Mouse (Mus musculus): Measurements from ENCODE around the gene Il3ra.

The Il3ra gene

DNA sequence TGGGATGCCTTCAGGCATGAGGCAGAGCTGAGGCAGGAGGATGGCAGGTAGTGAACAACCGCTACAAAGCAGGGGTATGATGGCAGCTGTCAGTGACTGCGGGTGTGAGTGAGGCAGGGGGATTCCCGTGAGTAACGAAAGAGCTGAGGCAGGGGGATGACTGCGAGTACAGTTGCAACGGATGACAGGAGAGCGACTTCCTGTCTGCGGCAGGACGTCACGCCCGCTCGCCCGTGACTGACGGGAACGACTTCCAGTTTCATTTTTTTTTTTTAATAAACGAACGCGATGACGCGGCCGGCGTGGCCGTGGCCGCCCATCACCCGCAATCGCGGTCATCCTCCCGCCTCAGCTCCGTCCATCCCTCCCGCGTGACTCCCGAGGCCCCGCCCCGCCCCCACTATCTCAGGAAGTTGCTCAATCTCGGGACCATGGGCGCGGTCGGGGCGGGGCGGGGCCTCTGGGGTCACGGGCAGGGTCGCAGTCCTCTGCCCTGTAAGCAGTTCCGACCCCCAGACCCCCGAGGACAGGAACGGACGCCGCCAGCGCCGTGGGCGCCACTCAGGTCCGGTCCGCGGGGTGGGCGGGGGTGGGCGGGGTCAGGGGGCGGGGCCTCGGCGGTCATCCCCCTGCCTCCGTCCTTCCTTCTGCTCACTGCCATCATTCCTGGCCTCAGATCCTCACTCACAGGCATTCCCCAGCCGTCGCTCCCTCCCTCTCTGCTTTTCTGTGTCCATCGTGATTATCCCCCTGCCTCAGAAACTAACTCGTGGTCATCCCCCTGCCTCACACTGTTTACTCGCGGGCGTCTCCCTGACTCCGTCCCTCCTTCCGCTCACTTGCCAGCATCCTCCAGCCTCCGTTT is at the start of gene Il3ra:
Gene Il3ra (plus strand): TSS at position 328 of the 865 bp plus-strand sequence.
- DNase-seq (ENCODE audit: low read depth): peak; percentile 92

GRCm38 (mm10) chr14:14308938-14309337 is 37.1 kb upstream of the Il3ra start:
- DNase-seq (ENCODE audit: low read depth): no peak

DNA sequence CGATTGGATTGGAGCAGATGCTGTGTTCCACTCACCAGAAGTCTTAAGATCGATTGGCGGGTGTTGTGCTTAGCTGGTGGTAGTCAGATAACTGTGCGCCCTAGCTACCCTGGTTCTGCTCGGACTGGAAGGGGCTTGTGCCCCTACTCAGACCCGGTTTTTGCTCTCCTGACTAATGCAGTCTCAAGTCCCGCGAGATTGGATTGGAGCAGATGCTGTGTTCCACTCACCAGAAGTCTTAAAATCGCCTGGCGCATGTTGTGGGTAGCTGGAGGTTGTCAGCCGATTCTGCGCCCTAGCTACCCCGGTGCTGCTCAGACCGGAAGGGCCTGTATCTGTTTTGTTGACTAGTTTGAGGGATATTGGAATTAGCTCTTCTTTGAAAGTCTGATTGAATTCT is 36.7 kb upstream of the Il3ra start:
- no peak for DNase-seq (ENCODE audit: low read depth)

DNA sequence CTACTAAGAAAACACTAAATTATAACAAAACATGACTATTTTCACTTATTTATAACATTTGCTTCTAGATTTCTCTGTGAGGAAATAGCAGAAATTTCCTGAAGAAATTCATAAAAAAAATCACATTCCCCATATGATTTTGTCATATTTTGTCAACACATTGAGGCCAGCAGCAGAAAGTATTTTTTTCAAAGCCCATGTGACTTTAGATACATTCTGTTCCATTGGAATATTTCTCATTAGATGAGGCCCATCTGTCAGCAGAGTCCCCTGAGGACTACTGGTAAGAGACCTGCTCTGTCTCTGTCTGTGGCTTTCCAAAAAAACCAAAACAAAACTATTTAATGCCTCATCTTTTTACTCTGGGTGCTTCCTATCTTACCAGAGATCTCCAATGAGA is 23.5 kb upstream of the Il3ra start, which contains the start of gene Olfr31:
Gene Olfr31 (plus strand): TSS at position 301 of the 400 bp plus-strand sequence.
- no peak for DNase-seq (ENCODE audit: low read depth)

DNA sequence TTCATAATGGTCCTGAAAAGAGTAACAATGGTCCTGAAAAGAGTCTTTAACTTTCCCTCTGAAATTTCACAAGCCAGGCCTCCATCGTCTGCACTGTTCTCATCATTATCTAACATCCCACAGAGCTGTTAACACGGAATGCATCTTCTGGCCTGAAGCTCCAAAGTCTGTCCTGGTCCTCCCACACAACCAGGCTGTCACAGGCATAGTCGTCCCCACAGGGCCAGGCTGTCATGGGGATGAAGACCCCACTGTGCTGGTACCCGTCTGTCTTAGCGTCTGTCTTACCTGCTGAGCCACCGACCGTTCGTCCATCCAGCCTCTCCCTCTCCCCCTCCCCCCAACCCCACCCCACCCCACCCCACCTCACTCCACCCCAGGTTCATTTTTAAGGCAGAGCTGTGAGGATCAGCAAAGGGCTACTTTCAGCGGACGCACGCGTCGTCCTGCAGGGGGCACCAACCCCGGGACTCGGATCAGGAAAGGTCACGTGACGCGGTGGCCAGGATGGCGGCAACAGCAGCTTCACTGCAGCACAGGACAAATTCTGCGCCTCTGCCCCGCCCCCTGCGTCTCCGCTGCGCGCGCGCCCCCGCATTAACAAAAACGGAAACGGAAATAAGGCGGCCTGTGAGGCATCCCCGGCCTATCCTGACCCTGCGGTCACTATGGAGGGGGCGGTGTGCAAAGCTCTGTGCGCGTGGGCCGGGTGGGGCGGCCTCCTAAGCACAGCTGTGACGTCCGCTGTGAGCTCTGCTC is 783 bp upstream of the Il3ra start:
- DNase-seq (ENCODE audit: low read depth): peak; percentile 97

GRCm38 (mm10) chr14:14346813-14347100 is 682 bp downstream of the Il3ra start:
- no peak for DNase-seq (ENCODE audit: low read depth)

DNA sequence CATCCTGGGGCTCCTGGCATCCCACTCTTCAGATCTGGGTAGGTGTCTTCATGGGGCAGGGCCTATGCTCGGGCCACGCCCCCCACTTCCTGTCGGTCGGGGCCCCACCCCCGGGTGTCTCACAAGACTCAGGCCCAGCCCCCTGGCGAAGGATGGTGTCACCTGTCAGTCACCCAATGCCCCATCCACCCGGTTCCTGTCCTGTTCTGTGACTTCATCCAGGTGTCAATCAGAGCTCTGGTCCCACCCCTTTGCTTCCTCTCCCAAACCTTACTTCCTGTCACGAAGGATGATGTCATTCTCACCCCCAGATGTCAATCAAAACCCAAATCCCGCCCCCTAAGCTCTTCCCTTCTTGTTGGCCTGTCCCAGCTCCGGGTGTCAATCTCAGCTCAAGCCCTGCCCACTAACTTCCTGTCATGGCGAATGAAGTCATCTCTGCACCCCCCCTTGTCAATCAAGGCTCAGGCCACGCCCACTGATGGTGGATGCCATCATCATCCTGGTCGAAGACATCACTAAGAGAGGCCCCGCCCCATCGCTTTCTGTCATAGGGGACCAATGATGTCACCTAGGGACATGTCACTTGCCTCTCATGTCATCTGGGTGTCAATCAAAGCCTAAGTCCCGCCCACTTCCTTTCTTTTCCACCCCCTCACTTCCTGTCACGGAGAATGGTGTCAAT is 1.2 kb downstream of the Il3ra start:
- peak; percentile 85 for DNase-seq (ENCODE audit: low read depth)

GRCm38 (mm10) chr14:14347836-14348621 is 2.0 kb downstream of the Il3ra start:
- DNase-seq (ENCODE audit: low read depth): peak; percentile 78

DNA sequence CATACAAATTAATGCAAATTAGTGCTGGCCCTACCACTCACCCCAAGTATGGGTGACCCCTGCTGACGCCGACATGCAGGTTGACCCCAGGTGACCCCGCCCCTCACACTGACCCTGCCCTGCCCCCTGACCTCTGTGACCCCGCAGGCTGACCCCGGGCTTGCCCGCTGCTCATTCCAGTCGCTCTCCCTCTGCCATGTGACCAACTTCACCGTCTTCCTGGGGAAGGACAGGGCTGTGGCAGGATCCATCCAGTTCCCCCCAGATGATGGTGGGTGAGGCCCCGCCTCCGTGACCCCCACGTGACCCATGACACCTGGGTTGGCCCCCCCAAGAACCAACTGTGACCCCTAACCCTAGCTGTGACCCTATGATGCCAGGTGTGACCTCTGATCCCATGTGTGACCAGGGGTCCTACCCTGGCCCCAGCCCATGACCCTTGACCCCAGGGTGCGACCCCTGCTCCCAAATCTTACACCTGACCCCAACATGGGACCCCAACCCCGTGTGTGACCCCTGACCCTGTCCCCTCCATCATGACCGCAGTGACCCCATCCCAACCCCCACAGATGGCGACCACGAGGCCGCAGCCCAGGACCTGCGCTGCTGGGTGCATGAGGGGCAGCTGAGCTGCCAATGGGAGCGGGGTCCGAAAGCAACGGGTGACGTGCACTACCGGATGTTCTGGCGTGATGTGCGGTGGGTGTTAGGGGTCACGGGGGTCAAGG is 2.8 kb downstream of the Il3ra start:
- peak; percentile 32 for DNase-seq (ENCODE audit: low read depth)

GRCm38 (mm10) chr14:14349485-14350262 is 3.6 kb downstream of the Il3ra start:
- DNase-seq (ENCODE audit: low read depth): peak; percentile 83

- peak; percentile 44 for DNase-seq (ENCODE audit: low read depth)
Measured at GRCm38 (mm10) chr14:14350263-14351147, 4.4 kb downstream of the Il3ra start.

- no peak for DNase-seq (ENCODE audit: low read depth)
Measured at GRCm38 (mm10) chr14:14351148-14351455, 5.0 kb downstream of the Il3ra start.

GRCm38 (mm10) chr14:14351721-14352590 is 5.9 kb downstream of the Il3ra start:
- DNase-seq (ENCODE audit: low read depth): peak; percentile 63

GRCm38 (mm10) chr14:14352606-14353005 is 6.5 kb downstream of the Il3ra start:
- DNase-seq (ENCODE audit: low read depth): peak; percentile 57

DNA sequence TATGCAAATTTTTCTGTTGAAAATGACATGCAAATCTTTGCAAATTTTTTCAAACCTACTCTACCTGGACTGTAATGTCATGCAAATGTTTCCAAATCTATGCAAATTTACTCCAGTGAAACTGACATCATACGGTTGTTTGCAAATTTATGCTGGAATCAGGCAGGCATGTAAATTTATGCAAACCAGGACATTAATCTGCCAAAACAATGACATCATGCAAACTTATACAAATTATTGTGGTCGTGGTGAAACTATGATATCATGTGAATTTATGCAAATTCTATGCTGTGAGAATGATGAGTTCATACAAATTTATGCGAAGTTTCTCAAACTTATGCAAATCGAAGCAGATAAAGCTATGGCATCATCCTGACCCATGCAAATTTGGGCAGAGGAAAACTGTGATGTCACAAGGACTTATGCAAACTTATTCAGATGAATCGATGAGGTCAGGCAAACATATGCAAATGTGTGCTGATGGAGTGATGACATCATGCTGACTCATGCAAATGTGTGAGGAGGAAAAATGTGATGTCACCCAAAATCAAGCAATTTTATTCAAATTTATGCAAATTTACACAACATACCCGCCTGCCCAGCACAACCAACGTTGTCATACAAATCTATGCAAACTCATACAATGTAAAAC is 7.1 kb downstream of the Il3ra start:
- peak; percentile 39 for DNase-seq (ENCODE audit: low read depth)

DNA sequence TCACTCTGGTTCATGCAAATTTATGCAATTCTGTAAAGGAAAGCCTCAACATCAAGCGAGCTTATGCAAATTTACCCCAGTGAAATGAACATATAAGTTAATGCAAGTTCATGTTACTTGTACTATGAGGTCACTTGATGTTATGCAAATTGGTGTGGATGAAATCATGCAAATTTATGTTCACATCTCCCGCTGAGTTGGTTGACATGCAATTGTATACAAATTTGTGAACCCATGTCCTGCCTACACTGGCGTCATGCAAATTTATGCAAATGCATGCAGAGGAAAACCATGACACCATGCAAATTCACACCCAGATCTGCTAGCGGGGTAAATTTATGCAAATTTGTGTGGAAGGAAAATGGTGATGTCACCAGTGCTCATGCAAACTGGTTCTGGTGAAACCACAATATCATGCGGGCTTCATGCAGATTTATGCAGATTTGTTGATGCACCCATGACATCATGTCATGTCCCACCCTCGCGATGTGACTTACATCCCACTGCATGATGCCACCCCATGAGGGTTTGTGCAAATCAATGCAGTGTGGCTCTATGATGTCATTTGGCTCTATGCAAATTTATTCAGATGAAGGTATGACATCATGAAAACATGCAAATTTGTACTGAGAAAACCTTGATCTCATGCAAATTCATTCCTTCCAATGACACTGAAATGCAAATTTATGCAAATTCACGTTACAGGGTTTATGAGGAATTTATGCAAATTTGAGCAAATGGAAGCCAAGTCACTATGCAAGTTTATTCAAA is 7.8 kb downstream of the Il3ra start:
- peak; percentile 33 for DNase-seq (ENCODE audit: low read depth)
